Mouse (Mus musculus) kidney, adult 2 months (tissue): ENCODE measurements around the gene Becn1. TPM values are rescaled to one million over a fixed set of nuclear protein-coding genes. Genes with fewer than 3 reads are reported as not detected.
A peak's percentile ranks its signal among the peaks of the same experiment; 100 is the strongest.

Experiments
- DNase-seq: peaks from one replicate; pipeline ENCODE4 v3.0.0; 2021
- H3K27ac ChIP-seq: fragments of 200-500 bp; 2 replicates; pipeline ENCODE4 v1.5.1; 2012; ENCODE audit warnings: low read depth, low read length, control low read depth, inconsistent platforms; ENCODE audit not compliant: insufficient read depth
- H3K27me3 ChIP-seq: fragments of 200-500 bp; replicated peaks from 2 replicates; pipeline ENCODE4 v1.6.1; 2012; ENCODE audit warnings: mild to moderate bottlenecking, moderate library complexity, low read length, inconsistent platforms; ENCODE audit not compliant: control insufficient read depth, insufficient read depth
- H3K36me3 ChIP-seq: fragments of 200-500 bp; 2 replicates; pipeline ENCODE4 v1.6.1; 2012; ENCODE audit warnings: mild to moderate bottlenecking, moderate library complexity, low read length, inconsistent platforms; ENCODE audit not compliant: control insufficient read depth, insufficient read depth
- H3K4me1 ChIP-seq: fragments of 200-500 bp; 2 replicates; pipeline ENCODE4 v1.6.1; 2011; ENCODE audit warnings: low read length; ENCODE audit not compliant: control insufficient read depth, insufficient read depth
- H3K4me3 ChIP-seq: fragments of 200-500 bp; 2 replicates; pipeline ENCODE4 v1.5.1; 2011; ENCODE audit warnings: mild to moderate bottlenecking, low read depth, low read length, control low read depth; ENCODE audit not compliant: insufficient read depth
- CTCF ChIP-seq: fragments of 200-500 bp; conservative IDR thresholded peaks from 2 replicates; pipeline ENCODE4 v1.5.1; 2011; ENCODE audit warnings: low read depth, mild to moderate bottlenecking, control low read depth, low read length, moderate library complexity, mixed read lengths; ENCODE audit not compliant: insufficient read depth, insufficient read length
- POLR2A ChIP-seq: fragments of 200-500 bp; IDR thresholded peaks from one replicate; pipeline ENCODE4 v1.6.1; 2011; ENCODE audit warnings: low read depth, low read length, control low read depth
- WGBS: fragments of 180-500 bp; shearing (Covaris S2); methylation state at CpG from one replicate; pipeline ENCODE4 v1.1.7; 2018; 5-methylcytosine and 5-hydroxymethylcytosine counted together
- polyA plus RNA-seq: library from polyadenylated mRNA; depleted of rRNA; stranded (reverse); fragments of >200 nt; gene quantifications from 2 replicates; pipeline ENCODE4 v1.2.3, GENCODE M21; 2012

Becn1 gene
- polyA plus RNA-seq, 1 experiment, result 61.9 TPM

DNA sequence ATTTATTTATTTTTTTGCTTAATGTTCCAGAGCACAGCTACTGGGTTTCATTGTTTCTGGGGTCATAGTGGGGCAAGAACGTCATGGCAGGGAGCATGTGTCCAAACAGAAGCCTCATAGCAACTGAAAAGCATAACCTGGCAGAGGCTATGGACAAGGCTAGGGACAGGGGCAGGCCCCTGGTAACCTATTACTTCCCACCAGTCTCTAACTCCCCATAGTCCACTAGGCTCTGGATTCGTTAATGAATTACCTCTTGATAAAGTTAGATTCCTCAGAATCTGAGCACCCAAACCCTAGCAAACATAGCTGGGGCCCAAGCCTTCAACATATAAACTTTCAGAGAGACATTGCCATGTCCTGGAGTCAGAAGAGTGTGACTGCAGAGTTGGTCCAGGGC lies 51.1 kb downstream of the Becn1 start:
- DNase-seq, result peak; percentile 69
- Histone ChIP-seq H3K4me1 (peaks cover 7% of the 10 kb centered on the region; the same call in 1 of the 2 replicates), H3K36me3 (no peaks in the 10 kb centered on the region), H3K27ac (no peak overlapping the region), H3K4me3 (no peak overlapping the region), H3K27me3 (no peaks in the 10 kb centered on the region)
- TF ChIP-seq CTCF, result no peak
- TF ChIP-seq POLR2A, result no peak
- WGBS, result 38% methylated on average over 2 of the region's 2 CpGs

DNA sequence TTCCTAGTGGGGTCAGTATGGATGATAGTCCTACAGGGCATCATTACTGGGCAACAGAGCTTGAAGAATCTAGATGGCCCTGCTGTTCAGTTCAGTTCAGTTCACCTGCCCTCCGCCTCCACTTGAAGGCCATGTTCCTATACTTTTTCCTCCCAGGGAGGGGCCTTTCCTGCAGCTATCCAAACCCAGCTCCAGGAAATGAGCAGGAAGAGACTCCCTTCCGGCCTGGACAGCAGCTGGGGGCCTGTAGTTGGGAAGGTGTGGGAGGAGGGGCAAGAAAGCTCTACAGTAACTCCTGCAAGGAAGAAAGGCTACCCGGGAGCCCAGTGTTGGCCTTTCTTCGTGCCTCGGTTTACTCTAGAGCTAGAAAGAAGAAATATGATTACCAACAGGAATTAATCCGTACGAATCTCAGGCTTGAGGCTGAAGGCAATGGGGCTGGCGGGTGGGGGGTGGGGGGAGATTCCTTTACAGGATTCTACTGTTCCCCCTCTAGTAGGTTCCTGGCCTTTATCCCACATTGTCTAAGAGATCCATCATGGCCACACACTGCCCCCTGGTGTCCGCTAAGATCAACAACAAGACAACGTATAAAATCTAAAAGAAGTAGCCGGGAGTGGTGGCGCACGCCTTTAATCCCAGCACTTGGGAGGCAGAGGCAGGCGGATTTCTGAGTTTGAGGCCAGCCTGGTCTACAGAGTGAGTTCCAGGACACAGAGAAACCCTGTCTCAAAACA lies 53.7 kb downstream of the Becn1 start:
- peak overlapping the region; percentile 39 for H3K27ac ChIP-seq
- 26% methylated on average over 14 of the region's 14 CpGs for WGBS

GRCm38 (mm10) chr11:101247521-101248030 lies 54.5 kb downstream of the Becn1 start:
- Histone ChIP-seq H3K36me3 (no peaks in the 10 kb centered on the region), H3K4me3 (peak overlapping the region; percentile 55), H3K27ac (peak overlapping the region; percentile 39), H3K27me3 (no peaks in the 10 kb centered on the region), H3K4me1 (peaks cover 16% of the 10 kb centered on the region; the same call in 1 of the 2 replicates)
- peak; percentile 84 for DNase-seq
- 65% methylated on average over 6 of the region's 6 CpGs for WGBS
- no peak for TF ChIP-seq CTCF
- no peak for TF ChIP-seq POLR2A

More for the DNA sequence above, 53.7 kb downstream of the Becn1 start:
- H3K27me3 ChIP-seq, result no peaks in the 10 kb centered on the region
- TF ChIP-seq CTCF, result peak; percentile 74
- no peak for TF ChIP-seq POLR2A
- H3K4me1 ChIP-seq, result peaks cover 16% of the 10 kb centered on the region; the same call in 1 of the 2 replicates
- H3K36me3 ChIP-seq, result no peaks in the 10 kb centered on the region
- DNase-seq, result peak; percentile 86
- no peak overlapping the region for H3K4me3 ChIP-seq

GRCm38 (mm10) chr11:101246702-101247012 lies 55.4 kb downstream of the Becn1 start:
- TF ChIP-seq POLR2A (no peak), CTCF (no peak)
- Histone ChIP-seq H3K4me3 (peak overlapping the region; percentile 55), H3K4me1 (peaks cover 16% of the 10 kb centered on the region; the same call in 1 of the 2 replicates), H3K27ac (peak overlapping the region; percentile 39), H3K36me3 (no peaks in the 10 kb centered on the region), H3K27me3 (no peaks in the 10 kb centered on the region)
- no peak for DNase-seq
- WGBS, result 40% methylated on average over 7 of the region's 7 CpGs

GRCm38 (mm10) chr11:101245855-101246701 lies 56.0 kb downstream of the Becn1 start, which contains the start of gene Ramp2:
Gene Ramp2, plus strand, starts transcription at chr11:101246028.
- WGBS, result 4% methylated on average over 63 of the region's 63 CpGs
- H3K36me3 ChIP-seq, result no peaks in the 10 kb centered on the region
- peak within 1 kb of the TSS; percentile 55 for H3K4me3 ChIP-seq
- peaks cover 12% of the 10 kb centered on the region; the same call in 1 of the 2 replicates for H3K4me1 ChIP-seq
- no peaks in the 10 kb centered on the region for H3K27me3 ChIP-seq
- TF ChIP-seq POLR2A (no peak), CTCF (no peak)
- DNase-seq, result peak; percentile 70
- H3K27ac ChIP-seq, result peak within 1 kb of the TSS; percentile 63

GRCm38 (mm10) chr11:101245071-101245470 lies 57.0 kb downstream of the Becn1 start:
- H3K4me3 ChIP-seq, result no peak overlapping the region
- H3K36me3 ChIP-seq, result no peaks in the 10 kb centered on the region
- TF ChIP-seq POLR2A, result no peak
- TF ChIP-seq CTCF, result no peak
- 40% methylated on average over 4 of the region's 4 CpGs for WGBS
- no peaks in the 10 kb centered on the region for H3K27me3 ChIP-seq
- H3K4me1 ChIP-seq, result peaks cover 12% of the 10 kb centered on the region; the same call in 1 of the 2 replicates
- H3K27ac ChIP-seq, result peak overlapping the region; percentile 63
- peak; percentile 77 for DNase-seq

GRCm38 (mm10) chr11:101238071-101238647 lies 63.9 kb downstream of the Becn1 start:
- Histone ChIP-seq H3K27ac (no peak overlapping the region), H3K36me3 (no peaks in the 10 kb centered on the region), H3K4me1 (no peaks in the 10 kb centered on the region; the same call in 1 of the 2 replicates), H3K27me3 (no peaks in the 10 kb centered on the region), H3K4me3 (no peak overlapping the region)
- no peak for DNase-seq
- no peak for TF ChIP-seq POLR2A
- WGBS, result 57% methylated on average over 5 of the region's 5 CpGs
